Mouse (Mus musculus) embryo, embryonic 10 days (tissue): ENCODE results near the gene Bcl2.

Experiments used
- DNase-seq: peaks from one replicate; pipeline ENCODE4 v3.0.0-alpha.2; 2015; ENCODE audit warnings: low spot score

Gene Bcl2

DNA sequence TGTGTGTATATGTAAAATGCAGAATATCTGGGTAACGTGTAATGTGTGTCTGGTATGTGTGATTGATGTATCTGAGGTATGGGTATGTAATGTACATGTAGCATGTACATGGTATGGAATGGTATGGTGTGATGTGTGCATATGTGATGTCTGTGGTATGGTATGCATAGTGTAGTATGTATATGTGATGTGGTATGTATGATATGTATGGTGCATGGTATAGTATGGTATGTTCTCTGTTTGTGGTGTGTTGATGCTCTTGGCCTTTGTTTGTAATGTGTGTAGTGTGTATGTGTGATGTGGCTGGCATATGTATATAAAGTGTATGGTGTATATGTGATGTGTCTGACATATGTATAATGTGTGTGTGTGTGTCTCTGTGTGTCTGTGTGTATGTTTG, 206.5 kb downstream of the Bcl2 start:
- DNase-seq: no peak

GRCm38 (mm10) chr1:106503910-106504309, 210.2 kb downstream of the Bcl2 start:
- DNase-seq: no peak

- no peak for DNase-seq
Observed at GRCm38 (mm10) chr1:106503407-106503806, 210.7 kb downstream of the Bcl2 start.

DNA sequence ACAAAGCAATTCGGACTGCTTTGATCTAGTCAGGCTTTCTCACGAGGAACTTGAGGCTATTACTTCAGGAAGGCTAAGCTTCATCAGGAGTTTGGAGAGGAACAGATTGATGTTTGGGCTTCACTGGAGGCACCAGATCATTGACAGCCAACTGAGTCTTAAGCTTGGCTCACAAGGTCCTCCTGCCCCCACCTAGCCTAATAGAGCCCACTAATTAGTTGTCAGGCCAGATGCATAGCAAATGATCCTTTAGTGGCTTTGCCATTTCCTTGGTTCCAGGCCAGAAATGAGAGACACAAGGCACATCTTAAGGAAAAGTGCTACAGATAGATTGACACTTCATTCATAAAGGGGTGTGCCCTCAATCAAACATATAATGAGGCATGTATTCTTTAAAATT, 216.1 kb downstream of the Bcl2 start:
- no peak for DNase-seq
